Mouse (Mus musculus) embryonic facial prominence, embryonic 15.5 days (tissue): ENCODE measurements around the gene Rac1. TPM values are rescaled to one million over a fixed set of nuclear protein-coding genes. Genes with fewer than 3 reads are reported as not detected.
A peak's percentile ranks its signal among the peaks of the same experiment; 100 is the strongest.
"Not testable (repeated sequence)": the region's sequence is repeated elsewhere in the genome, so short reads cannot be mapped to it uniquely, and the experiment has no call there.

Experiments used
- ATAC-seq: fragments of 200-750 bp; cut with Nextera tagmentation; 2 replicates; pipeline ENCODE4 v1.8.0; 2017; ENCODE audit warnings: low read depth, moderate TSS enrichment; ENCODE audit not compliant: insufficient number of reproducible peaks, low FRiP score, low TSS enrichment
- H3K27ac ChIP-seq: fragments of 300-500 bp; sonication (generic); replicated peaks from 2 replicates; pipeline ENCODE4 v1.5.1; 2015; ENCODE audit warnings: mild to moderate bottlenecking, inconsistent platforms
- H3K27me3 ChIP-seq: fragments of 300-500 bp; sonication (generic); 2 replicates; pipeline ENCODE4 v1.6.1; 2015; ENCODE audit warnings: inconsistent platforms
- H3K36me3 ChIP-seq: fragments of 300-500 bp; sonication (generic); 2 replicates; pipeline ENCODE4 v1.6.1; 2015; ENCODE audit warnings: mild to moderate bottlenecking, inconsistent platforms
- H3K4me1 ChIP-seq: fragments of 300-500 bp; sonication (generic); 2 replicates; pipeline ENCODE4 v1.6.1; 2015; ENCODE audit warnings: inconsistent platforms
- H3K4me2 ChIP-seq: fragments of 300-500 bp; sonication (generic); replicated peaks from 2 replicates; pipeline ENCODE4 v1.6.1; 2015; ENCODE audit warnings: mild to moderate bottlenecking, inconsistent platforms
- H3K4me3 ChIP-seq: fragments of 300-500 bp; sonication (generic); replicated peaks from 2 replicates; pipeline ENCODE4 v1.5.1; 2015; ENCODE audit warnings: mild to moderate bottlenecking, inconsistent platforms
- H3K9ac ChIP-seq: fragments of 300-500 bp; sonication (generic); 2 replicates; pipeline ENCODE4 v1.6.1; 2015; ENCODE audit warnings: inconsistent platforms
- H3K9me3 ChIP-seq: fragments of 300-500 bp; sonication (generic); replicated peaks from 2 replicates; pipeline ENCODE4 v1.6.1; 2016; ENCODE audit warnings: inconsistent platforms
- WGBS: fragments of 180-500 bp; shearing (Covaris S2); methylation state at CpG from one replicate; pipeline ENCODE4 v1.1.7; 2015; 5-methylcytosine and 5-hydroxymethylcytosine counted together
- polyA plus RNA-seq: library from polyadenylated mRNA; unstranded; fragments of >200 nt; fragmentation: Nextera tagmentation; extraction: Ambion mirVana; gene quantifications from 2 replicates; pipeline ENCODE4 v1.2.1, GENCODE M21; 2015

Rac1 gene
- polyA plus RNA-seq, 1 experiment from 2014 or later: 536 TPM

GRCm38 (mm10) chr5:143555233-143555632 lies 27.4 kb upstream of the Rac1 start:
- no peak overlapping the region for H3K4me2 ChIP-seq
- H3K36me3 ChIP-seq: 0 out of 2 replicates have a peak, but pooled peaks cover 4% of the 10 kb centered on the region
- H3K4me1 ChIP-seq: peaks cover 3% of the 10 kb centered on the region
- WGBS: 78% methylated on average over 6 of the region's 6 CpGs
- no peaks in the 10 kb centered on the region for H3K27me3 ChIP-seq
- ATAC-seq: no peak
- no peaks in the 10 kb centered on the region for H3K9me3 ChIP-seq
- H3K4me3 ChIP-seq: no peak overlapping the region
- H3K9ac ChIP-seq: no peak overlapping the region
- no peak overlapping the region for H3K27ac ChIP-seq

GRCm38 (mm10) chr5:143552911-143553310 lies 25.1 kb upstream of the Rac1 start:
- no peak for ATAC-seq
- WGBS: 71% methylated on average over 6 of the region's 6 CpGs
- Histone ChIP-seq H3K9me3 (no peaks in the 10 kb centered on the region), H3K4me3 (no peak overlapping the region), H3K4me1 (peaks cover 21% of the 10 kb centered on the region), H3K36me3 (0 out of 2 replicates have a peak, but pooled peaks cover 4% of the 10 kb centered on the region), H3K9ac (no peak overlapping the region), H3K27me3 (no peaks in the 10 kb centered on the region), H3K4me2 (no peak overlapping the region), H3K27ac (no peak overlapping the region)

- ATAC-seq: peak; percentile 22; the same call in 1 of the 2 replicates
- H3K27me3 ChIP-seq, H3K36me3 ChIP-seq, H3K9me3 ChIP-seq: not testable (repeated sequence)
- WGBS: under 1% methylated on average over 24 of the region's 28 CpGs
- H3K27ac ChIP-seq: peak overlapping the region; percentile 75
- H3K4me1 ChIP-seq: peaks cover 21% of the 10 kb centered on the region
- peak overlapping the region; percentile 60 for H3K9ac ChIP-seq
- H3K4me3 ChIP-seq: peak overlapping the region; percentile 58
- peak overlapping the region; percentile 81 for H3K4me2 ChIP-seq
These were observed 21.1 kb upstream of the Rac1 start for GRCm38 (mm10) chr5:143548922-143549321.

GRCm38 (mm10) chr5:143548401-143548846 lies 20.6 kb upstream of the Rac1 start:
- ATAC-seq: peak; percentile 94
- under 1% methylated on average over 37 of the region's 37 CpGs for WGBS
- peak overlapping the region; percentile 77 for H3K27ac ChIP-seq
- H3K4me2 ChIP-seq: peak overlapping the region; percentile 81
- H3K36me3 ChIP-seq: no peaks in the 10 kb centered on the region
- H3K9ac ChIP-seq: peak overlapping the region; percentile 60
- peak overlapping the region; percentile 58 for H3K4me3 ChIP-seq
- H3K9me3 ChIP-seq: no peaks in the 10 kb centered on the region
- peaks cover 21% of the 10 kb centered on the region for H3K4me1 ChIP-seq
- H3K27me3 ChIP-seq: no peaks in the 10 kb centered on the region

GRCm38 (mm10) chr5:143547866-143548265 lies 20.0 kb upstream of the Rac1 start:
- H3K9ac ChIP-seq: no peak overlapping the region
- H3K4me2 ChIP-seq: peak overlapping the region; percentile 40; the same call in 1 of the 2 replicates
- no peaks in the 10 kb centered on the region for H3K9me3 ChIP-seq
- peak overlapping the region; percentile 58; the same call in 1 of the 2 replicates for H3K4me3 ChIP-seq
- H3K36me3 ChIP-seq: no peaks in the 10 kb centered on the region
- no peaks in the 10 kb centered on the region for H3K27me3 ChIP-seq
- no peak for ATAC-seq
- H3K27ac ChIP-seq: peak overlapping the region; percentile 77
- peaks cover 21% of the 10 kb centered on the region for H3K4me1 ChIP-seq
- 56% methylated on average over 10 of the region's 10 CpGs for WGBS

DNA sequence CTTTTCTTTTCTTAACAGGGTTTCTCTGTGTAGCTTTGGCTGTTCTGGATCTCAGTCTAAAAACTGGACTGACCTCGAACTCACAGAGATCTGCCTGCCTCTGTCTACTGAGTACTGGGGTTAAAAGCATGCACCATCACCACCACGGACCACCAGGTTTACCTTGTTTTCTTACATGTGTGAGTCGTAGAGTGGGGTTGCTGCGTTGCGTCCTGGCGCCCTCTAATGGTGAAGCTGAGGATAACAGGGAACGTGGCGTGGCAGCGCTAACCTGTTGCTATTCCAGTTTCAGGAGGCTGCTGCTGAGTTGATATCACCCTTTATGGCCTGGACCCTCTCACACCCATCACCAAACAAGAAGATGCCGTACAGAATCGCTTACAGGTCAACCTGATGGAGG lies 19.5 kb upstream of the Rac1 start:
- Histone ChIP-seq H3K36me3 (no peaks in the 10 kb centered on the region), H3K4me1 (peaks cover 21% of the 10 kb centered on the region), H3K9ac (no peak overlapping the region), H3K4me3 (no peak overlapping the region), H3K27ac (no peak overlapping the region), H3K27me3 (no peaks in the 10 kb centered on the region), H3K9me3 (no peaks in the 10 kb centered on the region), H3K4me2 (no peak overlapping the region)
- ATAC-seq: no peak
- WGBS: 8% methylated on average over 11 of the region's 11 CpGs

GRCm38 (mm10) chr5:143539111-143539510 lies 11.3 kb upstream of the Rac1 start:
- no peak for ATAC-seq
- Histone ChIP-seq H3K4me3 (no peak overlapping the region), H3K4me1 (no peaks in the 10 kb centered on the region), H3K27ac (no peak overlapping the region), H3K27me3 (no peaks in the 10 kb centered on the region), H3K36me3 (no peaks in the 10 kb centered on the region), H3K9ac (no peak overlapping the region), H3K9me3 (no peaks in the 10 kb centered on the region), H3K4me2 (no peak overlapping the region)
- 83% methylated on average over 8 of the region's 8 CpGs for WGBS

DNA sequence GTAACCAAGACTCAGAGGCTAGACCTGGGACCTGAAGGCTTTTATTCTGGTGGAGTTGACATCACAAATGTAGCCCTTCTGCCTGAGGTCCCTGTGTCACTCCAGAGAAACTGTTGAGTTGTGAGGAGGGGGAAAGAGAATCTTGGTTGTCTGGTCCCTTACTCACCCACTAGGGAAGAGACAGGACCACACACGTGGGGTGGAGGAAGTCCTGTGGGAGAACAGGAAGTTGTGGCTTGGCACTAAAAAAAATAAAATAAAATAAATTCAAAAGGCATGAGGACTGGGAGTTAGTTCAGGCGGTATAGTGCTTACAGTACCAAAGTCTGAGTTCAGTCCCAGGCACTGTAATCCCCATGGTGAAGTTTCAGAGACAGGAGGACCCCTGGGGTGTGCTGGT lies 9.2 kb upstream of the Rac1 start:
- H3K27ac ChIP-seq: no peak overlapping the region
- no peaks in the 10 kb centered on the region for H3K27me3 ChIP-seq

GRCm38 (mm10) chr5:143534922-143535321 lies 7.1 kb upstream of the Rac1 start:
- Histone ChIP-seq H3K9me3 (no peaks in the 10 kb centered on the region), H3K4me2 (no peak overlapping the region), H3K4me1 (no peaks in the 10 kb centered on the region), H3K4me3 (no peak overlapping the region), H3K36me3 (no peaks in the 10 kb centered on the region), H3K9ac (no peak overlapping the region), H3K27ac (no peak overlapping the region), H3K27me3 (no peaks in the 10 kb centered on the region)
- no peak for ATAC-seq
- 74% methylated on average over 4 of the region's 4 CpGs for WGBS

More for the DNA sequence above, 9.2 kb upstream of the Rac1 start:
- H3K4me2 ChIP-seq: no peak overlapping the region
- H3K9me3 ChIP-seq: no peaks in the 10 kb centered on the region
- no peak overlapping the region for H3K4me3 ChIP-seq
- no peaks in the 10 kb centered on the region for H3K4me1 ChIP-seq
- no peak for ATAC-seq
- H3K9ac ChIP-seq: no peak overlapping the region
- WGBS: 26% methylated on average over 2 of the region's 2 CpGs
- H3K36me3 ChIP-seq: no peaks in the 10 kb centered on the region

- WGBS: 44% methylated on average over 7 of the region's 7 CpGs
- no peak for ATAC-seq
- no peak overlapping the region for H3K4me2 ChIP-seq
- no peaks in the 10 kb centered on the region for H3K36me3 ChIP-seq
- no peak overlapping the region for H3K4me3 ChIP-seq
- H3K9me3 ChIP-seq: no peaks in the 10 kb centered on the region
- H3K27me3 ChIP-seq: no peaks in the 10 kb centered on the region
- no peak overlapping the region for H3K27ac ChIP-seq
- H3K9ac ChIP-seq: no peak overlapping the region
- H3K4me1 ChIP-seq: peaks cover 8% of the 10 kb centered on the region
These were observed 2.9 kb upstream of the Rac1 start for GRCm38 (mm10) chr5:143530715-143531114.

- peak; percentile 12; the same call in 1 of the 2 replicates for ATAC-seq
- Histone ChIP-seq H3K9ac (peak overlapping the region; percentile 64), H3K4me2 (peak overlapping the region; percentile 78), H3K4me3 (peak overlapping the region; percentile 98), H3K27me3 (no peaks in the 10 kb centered on the region), H3K36me3 (no peaks in the 10 kb centered on the region), H3K9me3 (no peaks in the 10 kb centered on the region), H3K27ac (peak overlapping the region; percentile 99), H3K4me1 (peaks cover 23% of the 10 kb centered on the region)
- 9% methylated on average over 7 of the region's 7 CpGs for WGBS
These were observed 460 bp upstream of the Rac1 start for GRCm38 (mm10) chr5:143528308-143528683.

- Histone ChIP-seq H3K4me3 (peak overlapping the region; percentile 98), H3K4me1 (peaks cover 23% of the 10 kb centered on the region), H3K36me3 (no peaks in the 10 kb centered on the region), H3K27ac (peak overlapping the region; percentile 99), H3K9me3 (no peaks in the 10 kb centered on the region), H3K9ac (peak overlapping the region; percentile 98), H3K4me2 (peak overlapping the region; percentile 78), H3K27me3 (no peaks in the 10 kb centered on the region)
- WGBS: under 1% methylated on average over 28 of the region's 28 CpGs
- ATAC-seq: no peak
These were observed 1.0 kb downstream of the Rac1 start for GRCm38 (mm10) chr5:143526698-143527331.
